Mouse (Mus musculus) heart, postnatal 25 days (tissue): Measurements from ENCODE around the gene Large1. TPM values are rescaled to one million over a fixed set of nuclear protein-coding genes. Genes with fewer than 3 reads are reported as not detected.
"Not testable (repeated sequence)": the region's sequence is repeated elsewhere in the genome, so short reads cannot be mapped to it uniquely, and the experiment has no call there.

Experiments
- DNase-seq: peaks from one replicate; pipeline ENCODE4 v3.0.0; 2022; ENCODE audit warnings: low spot score
- intact Hi-C: fragments of 180-260 bp; cut with DNase I; formaldehyde crosslinking; loops from one replicate; pipeline ENCODE4 v1.15.1; 2025
- total RNA-seq, 2 experiments: library from RNA; stranded (reverse); gene quantifications; 2 replicates each; pipeline ENCODE4 v1.2.3; 2021

Gene Large1
- 10 to 100 TPM; 30.9 to 32.3 TPM for total RNA-seq

GRCm38 (mm10) chr8:73353108-73353793, at the start of gene Large1:
TSS of gene Large1 (minus strand) at chr8:73353540.
- DNase-seq: peak; percentile 98
- intact Hi-C loops: loop anchor here (2.0 to 10.0 kb wide), 3 partner anchors 120 to 628 kb away; partner anchors contain the start of gene Sin3b

- intact Hi-C loops: no loop called here
- no peak for DNase-seq
These were observed 47.0 kb upstream of the Large1 start for GRCm38 (mm10) chr8:73400343-73400742.

GRCm38 (mm10) chr8:73373001-73373400, 19.7 kb upstream of the Large1 start:
- not testable (repeated sequence) for DNase-seq

DNA sequence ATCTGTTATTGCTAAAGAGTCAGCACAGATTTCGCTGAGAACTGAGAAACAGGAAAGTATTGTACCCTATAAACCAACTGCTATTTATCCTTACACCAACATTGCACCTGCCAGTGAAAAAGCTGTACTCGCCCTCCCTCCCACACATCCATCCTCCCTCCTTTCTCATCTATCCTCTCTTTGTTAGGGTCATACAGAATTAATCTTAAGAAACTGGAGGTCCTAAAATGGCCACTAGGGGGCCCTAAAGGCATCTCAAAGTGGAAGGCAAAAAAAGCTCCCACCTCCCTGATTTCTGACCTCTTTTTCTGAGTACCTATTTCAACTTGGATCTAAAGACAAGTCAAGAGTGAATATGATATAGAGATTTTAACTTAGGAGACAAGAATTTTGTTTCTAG, 2.6 kb upstream of the Large1 start:
- no peak for DNase-seq
- intact Hi-C loops: loop anchor here (10.0 kb wide), 2 partner anchors 351 to 631 kb away; partner anchors contain the start of gene Sin3b

More at GRCm38 (mm10) chr8:73373001-73373400, 19.7 kb upstream of the Large1 start:
- intact Hi-C loops: not testable (repeated sequence)

GRCm38 (mm10) chr8:73354201-73354881, 1.0 kb upstream of the Large1 start:
- no peak for DNase-seq
- intact Hi-C loops: loop anchor here (10.0 kb wide), 2 partner anchors 350 to 630 kb away; partner anchors contain the start of gene Sin3b

GRCm38 (mm10) chr8:73353794-73354179, 447 bp upstream of the Large1 start:
- intact Hi-C loops: loop anchor here (2.0 to 10.0 kb wide), 3 partner anchors 121 to 629 kb away; partner anchors contain the start of gene Sin3b
- DNase-seq: no peak

- peak; percentile 16 for DNase-seq
- intact Hi-C loops: loop anchor here (2.0 to 10.0 kb wide), 3 partner anchors 120 to 628 kb away; partner anchors contain the start of gene Sin3b
These were observed 836 bp downstream of the Large1 start for GRCm38 (mm10) chr8:73352301-73353107.

DNA sequence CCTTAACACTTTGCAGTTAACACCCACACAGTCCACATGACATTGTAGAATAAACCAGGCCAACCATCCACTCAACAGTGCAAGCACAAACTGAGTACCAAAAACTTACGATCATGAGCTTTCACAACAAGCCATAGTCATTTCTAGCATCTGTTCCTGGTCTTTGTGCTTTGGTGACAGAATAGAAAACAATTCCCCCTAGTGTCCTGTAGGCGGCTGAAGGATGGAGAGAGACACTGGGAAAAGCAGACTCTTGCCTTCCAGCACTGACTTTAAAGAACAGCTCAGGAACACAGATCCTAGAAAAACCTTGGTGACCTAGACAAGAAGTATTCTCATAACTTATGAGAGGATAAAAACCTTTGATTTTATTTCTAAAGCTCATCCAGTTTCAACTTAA, 3.0 kb downstream of the Large1 start:
- DNase-seq: no peak
- intact Hi-C loops: loop anchor here (10.0 kb wide), 2 partner anchors 346 to 626 kb away; partner anchors contain the start of gene Sin3b

DNA sequence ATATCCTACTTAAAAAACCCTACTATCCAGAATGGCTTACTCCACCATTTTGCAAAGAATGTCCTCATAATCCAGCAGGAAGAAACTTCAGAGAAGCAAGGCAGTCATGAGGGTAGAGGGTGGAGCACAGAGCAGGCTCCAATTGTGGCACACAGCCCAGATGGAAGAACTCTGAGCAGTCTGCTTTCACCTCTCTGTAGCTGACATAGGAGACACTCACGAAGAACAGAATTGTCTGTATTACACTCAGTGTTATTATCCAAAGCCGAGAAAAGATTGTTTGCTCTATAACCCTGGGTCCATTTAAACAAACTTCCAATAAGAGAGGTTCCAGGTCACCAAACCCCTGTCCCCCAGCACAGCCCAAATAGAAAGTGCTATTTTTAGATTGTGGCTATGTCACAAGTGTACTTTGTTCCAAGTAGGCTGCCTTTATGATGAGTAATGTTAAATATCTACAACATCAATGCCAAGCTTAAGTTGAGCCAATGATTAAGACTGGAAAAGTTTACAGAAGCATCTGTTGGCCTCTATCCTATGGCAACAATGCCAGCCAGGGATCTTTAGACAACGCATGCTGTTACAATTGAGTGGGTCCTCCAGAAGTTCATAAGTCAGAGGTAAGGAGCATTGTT, 10.5 kb downstream of the Large1 start:
- intact Hi-C loops: no loop called here

DNA sequence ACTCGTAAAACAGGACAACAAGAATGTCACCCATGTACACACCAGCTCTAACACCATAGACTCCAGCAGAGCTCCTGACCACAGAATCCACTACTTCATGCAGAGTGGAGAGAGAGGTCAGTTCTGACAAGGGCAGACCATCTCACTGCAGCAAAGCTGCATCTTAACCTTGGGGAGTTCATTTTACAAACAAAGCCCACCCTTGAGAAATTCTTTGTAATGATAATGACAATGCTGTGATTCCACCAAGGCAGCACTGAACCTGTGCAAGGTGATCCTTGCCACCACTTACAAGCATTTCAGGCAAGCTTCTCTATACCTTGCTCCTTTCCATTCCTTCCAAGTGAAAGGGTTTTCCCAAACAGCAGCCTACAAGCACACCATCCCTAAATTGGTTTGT, 16.5 kb downstream of the Large1 start:
- no peak for DNase-seq
- intact Hi-C loops: no loop called here

More for the DNA sequence above, 10.5 kb downstream of the Large1 start:
- no peak for DNase-seq

DNA sequence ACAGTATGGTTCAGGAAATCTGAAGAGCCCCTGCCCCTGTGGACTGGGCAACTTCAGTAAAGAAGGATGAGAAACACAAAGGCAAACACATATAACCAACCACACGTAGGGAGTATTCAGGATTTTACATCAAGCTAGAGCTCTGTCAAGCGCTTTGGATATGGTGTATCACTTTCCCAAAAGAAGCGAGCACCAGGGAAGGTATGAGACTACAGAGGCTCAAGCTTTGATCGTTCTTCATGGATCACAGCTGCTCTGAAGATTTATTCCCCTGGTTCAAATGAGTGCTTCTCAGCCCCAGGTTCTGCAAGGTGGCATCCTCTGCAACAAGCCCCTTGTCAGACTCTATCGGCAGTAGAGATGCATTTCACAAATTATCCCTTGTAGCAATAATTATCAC, 24.2 kb downstream of the Large1 start:
- intact Hi-C loops: no loop called here
- no peak for DNase-seq

- intact Hi-C loops: no loop called here
- no peak for DNase-seq
These were observed 25.3 kb downstream of the Large1 start for GRCm38 (mm10) chr8:73328056-73328455.

DNA sequence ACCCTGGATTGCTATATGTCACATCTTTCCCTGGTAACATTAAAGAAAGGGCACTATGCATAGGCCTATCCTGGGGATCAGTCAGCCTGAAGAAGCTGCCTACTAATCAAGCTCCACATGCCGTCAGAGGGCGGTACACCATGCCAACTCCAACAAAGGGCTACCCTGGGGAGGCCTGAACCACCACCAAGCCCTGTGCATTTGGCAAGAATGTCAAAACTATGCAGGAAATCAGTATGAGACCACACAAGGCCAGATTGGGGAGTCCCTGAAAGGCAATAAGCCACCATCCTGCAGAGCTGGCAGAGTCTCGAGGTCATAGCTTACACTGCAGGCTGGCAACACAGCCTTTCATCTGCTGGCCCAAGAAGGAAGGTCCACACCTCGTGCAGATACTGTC, 28.7 kb downstream of the Large1 start:
- intact Hi-C loops: no loop called here
- no peak for DNase-seq

DNA sequence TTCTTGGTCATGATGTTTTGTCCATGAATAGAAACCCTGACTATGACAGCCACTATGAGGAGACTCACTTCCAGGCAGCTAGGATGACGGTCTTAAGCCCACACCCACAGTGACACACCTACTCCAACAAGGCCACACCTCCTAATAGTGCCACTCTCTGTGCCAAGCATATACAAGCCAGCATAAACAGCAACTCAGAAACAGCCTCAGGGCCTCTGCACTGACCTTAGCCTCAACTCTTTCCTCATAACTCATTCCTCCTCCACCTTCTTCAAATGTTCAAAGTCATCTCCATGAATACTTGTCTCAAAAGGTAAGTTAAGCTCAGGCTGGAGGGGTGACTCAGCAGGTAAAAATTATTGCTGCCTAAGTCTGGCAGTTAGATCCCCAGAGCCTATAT, 29.7 kb downstream of the Large1 start:
- no peak for DNase-seq
- intact Hi-C loops: no loop called here

- intact Hi-C loops, DNase-seq: not testable (repeated sequence)
These were observed 33.8 kb downstream of the Large1 start for GRCm38 (mm10) chr8:73319500-73319899.

DNA sequence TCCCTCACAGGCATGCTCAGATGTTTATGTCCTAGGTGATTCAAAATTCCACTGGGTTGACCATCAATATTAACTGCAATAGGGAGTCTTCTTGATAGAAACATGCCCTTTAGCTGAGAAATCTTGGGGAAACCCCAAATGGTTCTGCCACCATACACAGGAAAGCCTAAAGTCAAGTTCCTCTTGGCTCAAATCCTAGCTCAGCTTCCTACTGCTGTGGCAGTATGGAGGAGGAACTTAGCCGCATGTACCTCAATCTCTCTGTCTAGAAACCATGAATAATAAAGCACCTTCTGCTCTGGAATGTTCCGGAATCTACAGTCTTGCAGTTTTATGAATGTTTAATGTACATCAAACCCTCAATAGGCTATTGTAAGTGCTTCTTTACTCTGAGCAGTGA, 39.4 kb downstream of the Large1 start:
- intact Hi-C loops: no loop called here
- no peak for DNase-seq

DNA sequence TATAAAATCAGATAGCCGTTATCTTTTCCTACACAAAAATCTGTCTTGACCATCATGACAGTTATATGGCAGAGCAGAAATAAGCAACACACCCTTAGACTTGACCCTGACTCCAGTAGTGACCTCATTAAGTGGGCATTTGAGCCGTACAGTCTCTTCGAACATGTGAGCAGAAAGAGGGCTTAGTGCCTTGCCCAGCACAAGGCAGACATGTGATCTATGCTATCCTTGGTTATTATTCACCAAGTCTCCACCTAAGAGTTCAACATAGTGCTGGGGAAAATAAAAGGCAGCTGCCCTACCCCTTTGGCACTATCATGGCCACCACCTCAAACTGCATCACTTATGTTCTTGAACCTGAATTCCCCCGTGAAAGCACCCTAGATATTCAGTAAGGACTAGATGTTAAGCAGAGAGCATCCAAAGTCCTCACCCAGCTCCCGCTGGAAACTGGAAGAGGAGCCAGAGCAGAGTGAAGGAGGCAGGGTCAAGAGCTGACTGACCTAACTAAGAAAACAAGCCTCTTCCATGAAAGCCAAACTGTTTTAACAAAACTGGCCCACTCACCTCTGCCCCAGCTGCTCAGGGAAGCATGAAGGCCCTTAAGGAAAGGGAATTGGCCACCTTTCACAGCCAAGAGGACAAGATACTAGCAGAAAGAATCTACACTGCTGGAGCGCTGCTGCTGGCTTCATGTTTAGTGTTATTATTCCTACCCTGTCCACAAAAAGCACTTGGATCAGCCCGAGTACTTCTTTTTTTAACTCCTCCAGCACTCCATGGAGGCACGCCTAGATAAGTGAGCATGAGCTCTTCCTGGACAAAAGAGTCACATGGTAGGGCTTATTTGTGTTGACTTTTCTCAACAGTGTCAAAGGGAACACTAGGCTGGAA, 40.4 kb downstream of the Large1 start:
- intact Hi-C loops: no loop called here
- DNase-seq: no peak

- no peak for DNase-seq
- intact Hi-C loops: no loop called here
These were observed 42.9 kb downstream of the Large1 start for GRCm38 (mm10) chr8:73310471-73310870.

DNA sequence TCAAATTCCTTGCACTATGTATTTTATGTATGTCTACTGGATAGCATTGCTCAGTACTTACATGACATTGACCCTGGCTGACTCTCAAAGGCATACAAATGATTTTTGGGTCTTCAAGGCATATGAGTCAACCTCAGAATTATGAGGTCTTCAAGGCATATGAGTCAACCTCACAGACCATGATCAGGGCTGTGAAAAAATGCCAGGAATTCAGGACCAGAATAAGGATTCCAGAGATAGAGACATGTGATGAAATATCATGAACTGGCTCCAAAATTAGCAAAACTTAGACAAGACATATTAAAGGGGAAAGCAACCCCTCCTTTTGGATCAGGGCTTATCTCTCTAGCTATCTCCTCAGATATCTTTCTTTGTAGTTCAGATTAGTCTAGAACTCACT, 43.3 kb downstream of the Large1 start:
- intact Hi-C loops: no loop called here
- DNase-seq: no peak
